Mouse (Mus musculus): Measurements from ENCODE around the gene Snrpd3. TPM values are rescaled to one million over a fixed set of nuclear protein-coding genes. Genes with fewer than 3 reads are reported as not detected.
"Not testable (repeated sequence)": the region's sequence is repeated elsewhere in the genome, so short reads cannot be mapped to it uniquely, and the experiment has no call there.

Gene Snrpd3
- polyA plus RNA-seq, 1 experiment from 2014 or later = 210 TPM

- no peak overlapping the region for H3K9ac ChIP-seq (replicated peaks; ENCODE audit: low read length)
- H3K4me2 ChIP-seq (ENCODE audit: low read depth, low read length) = no peak overlapping the region
- no peaks in the 10 kb centered on the region for H3K4me1 ChIP-seq (ENCODE audit: control insufficient read depth, insufficient read depth, low read length)
- no peaks in the 10 kb centered on the region for H3K27me3 ChIP-seq (ENCODE audit: control insufficient read depth, insufficient read depth, low read length)
- no peaks in the 10 kb centered on the region for H3K9me3 ChIP-seq (replicated peaks; ENCODE audit: control insufficient read depth, low read length)
- 79% methylated on average over 8 of the region's 8 CpGs for WGBS
- DNase-seq (ENCODE audit: low spot score) (no peak), ATAC-seq (replicated peaks; ENCODE audit: insufficient number of reproducible peaks, low FRiP score, low TSS enrichment, low read depth) (no peak)
- no peak overlapping the region for H3K27ac ChIP-seq (replicated peaks; ENCODE audit: low read depth, low read length)
- peaks cover 6% of the 10 kb centered on the region; the same call in 1 of the 2 replicates for H3K36me3 ChIP-seq (replicated peaks; ENCODE audit: control insufficient read depth, insufficient read depth, low read depth, low read length)
- H3K4me3 ChIP-seq (ENCODE audit: low read depth, low read length) = no peak overlapping the region
Observed at GRCm38 (mm10) chr10:75504234-75505129, 12.9 kb upstream of the Snrpd3 start.

DNA sequence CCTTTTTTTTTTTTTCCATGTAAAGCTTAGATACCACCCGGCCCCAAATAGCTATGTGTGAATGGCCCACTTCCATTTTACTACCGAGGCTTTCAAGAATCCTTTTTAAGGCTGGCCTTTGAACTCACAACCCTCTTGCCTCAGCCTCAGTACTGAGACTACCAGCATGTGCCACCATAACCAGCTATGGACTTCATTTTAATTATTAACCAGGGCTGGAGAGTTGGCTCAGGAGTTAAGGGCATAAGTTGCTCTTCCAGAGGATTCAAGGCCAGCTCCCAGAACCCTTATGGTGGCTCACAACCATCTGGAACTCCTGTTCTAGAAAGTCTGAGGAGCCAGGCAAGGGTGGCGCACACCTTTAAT lies 12.2 kb upstream of the Snrpd3 start:
- Histone ChIP-seq H3K4me1 (ENCODE audit: control insufficient read depth, insufficient read depth, low read length) (no peaks in the 10 kb centered on the region), H3K9ac (replicated peaks; ENCODE audit: low read length) (no peak overlapping the region), H3K27me3 (ENCODE audit: control insufficient read depth, insufficient read depth, low read length) (no peaks in the 10 kb centered on the region), H3K9me3 (replicated peaks; ENCODE audit: control insufficient read depth, low read length) (no peaks in the 10 kb centered on the region), H3K4me3 (ENCODE audit: low read depth, low read length) (no peak overlapping the region), H3K4me2 (ENCODE audit: low read depth, low read length) (no peak overlapping the region), H3K27ac (replicated peaks; ENCODE audit: low read depth, low read length) (no peak overlapping the region), H3K36me3 (replicated peaks; ENCODE audit: control insufficient read depth, insufficient read depth, low read depth, low read length) (peaks cover 7% of the 10 kb centered on the region)
- DNase-seq (ENCODE audit: low spot score) = no peak
- no peak for ATAC-seq (replicated peaks; ENCODE audit: insufficient number of reproducible peaks, low FRiP score, low TSS enrichment, low read depth)
- WGBS = 85% methylated on average over 3 of the region's 3 CpGs

DNA sequence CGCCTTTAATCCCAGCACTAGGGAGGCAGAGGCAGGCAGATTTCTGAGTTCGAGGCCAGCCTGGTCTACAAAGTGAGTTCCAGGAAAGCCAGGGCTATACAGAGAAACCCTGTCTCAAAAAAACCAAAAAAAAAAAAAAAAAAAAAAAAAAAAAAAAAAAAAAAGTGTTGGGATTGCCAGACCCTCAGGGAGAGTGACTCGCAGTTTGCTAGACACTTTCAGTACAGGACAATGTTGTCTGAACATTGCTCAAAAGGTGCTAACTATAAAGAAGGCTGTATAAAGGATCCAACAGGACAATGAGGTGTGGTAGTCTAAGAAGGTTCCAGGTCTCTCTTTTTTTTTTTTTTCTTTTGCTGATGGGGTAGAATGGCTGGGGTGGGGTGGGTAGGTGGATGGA lies 11.4 kb upstream of the Snrpd3 start:
- H3K27ac ChIP-seq (replicated peaks; ENCODE audit: low read depth, low read length); ATAC-seq (replicated peaks; ENCODE audit: insufficient number of reproducible peaks, low FRiP score, low TSS enrichment, low read depth); H3K27me3 ChIP-seq (ENCODE audit: control insufficient read depth, insufficient read depth, low read length); H3K4me3 ChIP-seq (ENCODE audit: low read depth, low read length); DNase-seq (ENCODE audit: low spot score); H3K4me1 ChIP-seq (ENCODE audit: control insufficient read depth, insufficient read depth, low read length); H3K36me3 ChIP-seq (replicated peaks; ENCODE audit: control insufficient read depth, insufficient read depth, low read depth, low read length); H3K9ac ChIP-seq (replicated peaks; ENCODE audit: low read length); H3K9me3 ChIP-seq (replicated peaks; ENCODE audit: control insufficient read depth, low read length); H3K4me2 ChIP-seq (ENCODE audit: low read depth, low read length): not testable (repeated sequence)
- WGBS = 97% methylated on average over 3 of the region's 3 CpGs

- ATAC-seq (replicated peaks; ENCODE audit: insufficient number of reproducible peaks, low FRiP score, low TSS enrichment, low read depth) (no peak), DNase-seq (ENCODE audit: low spot score) (no peak)
- 91% methylated on average over 7 of the region's 7 CpGs for WGBS
- Histone ChIP-seq H3K9ac (replicated peaks; ENCODE audit: low read length) (no peak overlapping the region), H3K27ac (replicated peaks; ENCODE audit: low read depth, low read length) (no peak overlapping the region), H3K36me3 (replicated peaks; ENCODE audit: control insufficient read depth, insufficient read depth, low read depth, low read length) (peaks cover 12% of the 10 kb centered on the region), H3K4me3 (ENCODE audit: low read depth, low read length) (no peak overlapping the region), H3K4me2 (ENCODE audit: low read depth, low read length) (no peak overlapping the region), H3K27me3 (ENCODE audit: control insufficient read depth, insufficient read depth, low read length) (no peaks in the 10 kb centered on the region), H3K9me3 (replicated peaks; ENCODE audit: control insufficient read depth, low read length) (no peaks in the 10 kb centered on the region), H3K4me1 (ENCODE audit: control insufficient read depth, insufficient read depth, low read length) (no peaks in the 10 kb centered on the region)
Observed at GRCm38 (mm10) chr10:75510446-75510845, 6.9 kb upstream of the Snrpd3 start.

DNA sequence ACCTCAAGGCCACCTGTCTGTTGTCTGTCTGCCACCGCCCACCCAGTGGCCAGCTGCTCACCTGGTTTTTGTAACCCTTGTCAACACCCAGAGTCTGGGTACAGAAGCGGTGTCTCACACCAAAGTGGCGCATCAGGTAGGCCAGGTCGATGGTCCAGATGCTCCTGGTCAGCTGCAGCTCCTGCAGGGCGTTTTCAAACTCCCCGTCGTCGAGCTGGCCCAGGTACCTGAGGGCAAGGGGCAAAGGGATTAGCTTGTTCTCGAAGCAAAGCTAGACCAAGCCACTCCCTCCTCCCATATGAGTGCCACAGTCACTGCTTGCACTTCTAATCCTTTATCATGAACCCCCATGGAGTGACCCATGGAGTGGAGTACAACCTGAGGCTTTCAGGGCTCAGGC lies 6.3 kb upstream of the Snrpd3 start:
- no peak overlapping the region for H3K27ac ChIP-seq (replicated peaks; ENCODE audit: low read depth, low read length)
- peaks cover 12% of the 10 kb centered on the region for H3K36me3 ChIP-seq (replicated peaks; ENCODE audit: control insufficient read depth, insufficient read depth, low read depth, low read length)
- 79% methylated on average over 9 of the region's 9 CpGs for WGBS
- DNase-seq (ENCODE audit: low spot score) (no peak), ATAC-seq (replicated peaks; ENCODE audit: insufficient number of reproducible peaks, low FRiP score, low TSS enrichment, low read depth) (no peak)
- no peak overlapping the region for H3K4me2 ChIP-seq (ENCODE audit: low read depth, low read length)
- H3K27me3 ChIP-seq (ENCODE audit: control insufficient read depth, insufficient read depth, low read length) = no peaks in the 10 kb centered on the region
- no peak overlapping the region for H3K4me3 ChIP-seq (ENCODE audit: low read depth, low read length)
- peaks cover 5% of the 10 kb centered on the region; the same call in 1 of the 2 replicates for H3K4me1 ChIP-seq (ENCODE audit: control insufficient read depth, insufficient read depth, low read length)
- H3K9me3 ChIP-seq (replicated peaks; ENCODE audit: control insufficient read depth, low read length) = no peaks in the 10 kb centered on the region
- no peak overlapping the region for H3K9ac ChIP-seq (replicated peaks; ENCODE audit: low read length)

DNA sequence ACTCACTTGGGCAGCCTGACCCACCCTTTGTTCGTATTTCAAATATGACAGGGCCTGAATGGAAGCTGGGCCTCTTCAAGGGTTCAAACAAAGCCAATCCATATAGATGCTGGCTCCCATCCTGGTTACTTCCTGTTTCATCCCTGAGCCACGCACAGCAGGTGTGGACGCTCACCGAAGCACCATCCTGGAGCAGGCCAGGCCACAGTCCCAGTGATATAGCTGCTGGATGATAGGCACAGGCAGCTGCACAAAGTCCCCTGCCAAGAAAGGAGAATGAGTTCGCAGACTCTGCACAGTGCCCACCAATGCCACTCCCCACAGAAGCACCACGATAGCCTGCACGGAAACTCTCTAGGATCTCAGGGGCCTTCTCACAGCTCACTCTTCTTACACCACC lies 5.5 kb upstream of the Snrpd3 start:
- 94% methylated on average over 7 of the region's 7 CpGs for WGBS
- no peak overlapping the region for H3K4me3 ChIP-seq (ENCODE audit: low read depth, low read length)
- H3K4me1 ChIP-seq (ENCODE audit: control insufficient read depth, insufficient read depth, low read length) = peaks cover 8% of the 10 kb centered on the region
- ATAC-seq (replicated peaks; ENCODE audit: insufficient number of reproducible peaks, low FRiP score, low TSS enrichment, low read depth) = no peak
- DNase-seq (ENCODE audit: low spot score) = no peak
- H3K36me3 ChIP-seq (replicated peaks; ENCODE audit: control insufficient read depth, insufficient read depth, low read depth, low read length) = peaks cover 12% of the 10 kb centered on the region
- no peak overlapping the region for H3K9ac ChIP-seq (replicated peaks; ENCODE audit: low read length)
- no peaks in the 10 kb centered on the region for H3K27me3 ChIP-seq (ENCODE audit: control insufficient read depth, insufficient read depth, low read length)
- H3K4me2 ChIP-seq (ENCODE audit: low read depth, low read length) = no peak overlapping the region
- no peaks in the 10 kb centered on the region for H3K9me3 ChIP-seq (replicated peaks; ENCODE audit: control insufficient read depth, low read length)
- no peak overlapping the region for H3K27ac ChIP-seq (replicated peaks; ENCODE audit: low read depth, low read length)

GRCm38 (mm10) chr10:75512796-75513195 lies 4.6 kb upstream of the Snrpd3 start:
- ATAC-seq (replicated peaks; ENCODE audit: insufficient number of reproducible peaks, low FRiP score, low TSS enrichment, low read depth) (no peak), DNase-seq (ENCODE audit: low spot score) (no peak)
- Histone ChIP-seq H3K4me2 (ENCODE audit: low read depth, low read length) (no peak overlapping the region), H3K9me3 (replicated peaks; ENCODE audit: control insufficient read depth, low read length) (no peaks in the 10 kb centered on the region), H3K4me1 (ENCODE audit: control insufficient read depth, insufficient read depth, low read length) (peaks cover 8% of the 10 kb centered on the region), H3K36me3 (replicated peaks; ENCODE audit: control insufficient read depth, insufficient read depth, low read depth, low read length) (peaks cover 12% of the 10 kb centered on the region), H3K4me3 (ENCODE audit: low read depth, low read length) (no peak overlapping the region), H3K9ac (replicated peaks; ENCODE audit: low read length) (no peak overlapping the region), H3K27me3 (ENCODE audit: control insufficient read depth, insufficient read depth, low read length) (no peaks in the 10 kb centered on the region), H3K27ac (replicated peaks; ENCODE audit: low read depth, low read length) (no peak overlapping the region)
- 89% methylated on average over 7 of the region's 7 CpGs for WGBS

DNA sequence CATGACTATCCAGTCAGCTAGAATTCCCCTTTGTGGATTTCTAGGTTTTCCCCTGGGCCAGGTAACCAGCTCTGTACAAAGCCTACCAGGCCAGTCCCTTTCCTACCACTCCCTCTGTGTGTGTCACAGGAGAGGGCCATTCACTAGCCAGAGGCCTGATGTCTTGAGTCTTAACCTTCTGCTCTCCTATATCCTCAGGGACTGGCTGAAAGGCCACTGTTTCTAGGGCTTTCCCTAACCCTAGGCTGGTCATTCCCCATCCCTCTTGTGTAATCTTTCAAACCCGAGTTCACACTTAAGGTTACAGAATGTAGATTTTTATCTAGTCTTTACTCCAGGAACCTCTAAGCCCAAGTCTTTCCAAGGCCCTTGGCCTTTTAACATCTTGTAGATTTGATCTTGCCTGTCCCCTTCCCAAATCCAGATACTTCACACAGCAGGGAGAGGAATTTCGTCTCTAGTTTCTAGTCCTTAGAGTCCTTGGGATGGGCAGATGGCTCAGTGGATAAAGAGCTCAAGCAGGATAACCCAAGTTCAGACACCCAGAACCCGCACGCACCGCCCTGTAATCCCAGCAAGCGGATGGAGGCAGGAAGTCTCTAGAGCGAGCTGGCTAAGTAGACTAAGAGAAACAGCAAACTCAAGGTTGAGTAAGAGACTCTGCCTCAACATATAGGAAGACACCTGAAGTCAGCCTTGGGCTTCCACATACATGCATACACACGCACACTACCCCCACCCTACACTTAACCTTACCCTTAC lies 3.9 kb upstream of the Snrpd3 start:
- DNase-seq (ENCODE audit: low spot score) = no peak
- Histone ChIP-seq H3K9me3 (replicated peaks; ENCODE audit: control insufficient read depth, low read length) (no peaks in the 10 kb centered on the region), H3K27me3 (ENCODE audit: control insufficient read depth, insufficient read depth, low read length) (no peaks in the 10 kb centered on the region), H3K9ac (replicated peaks; ENCODE audit: low read length) (no peak overlapping the region), H3K4me2 (ENCODE audit: low read depth, low read length) (no peak overlapping the region), H3K36me3 (replicated peaks; ENCODE audit: control insufficient read depth, insufficient read depth, low read depth, low read length) (peaks cover 10% of the 10 kb centered on the region), H3K27ac (replicated peaks; ENCODE audit: low read depth, low read length) (no peak overlapping the region), H3K4me1 (ENCODE audit: control insufficient read depth, insufficient read depth, low read length) (peaks cover 8% of the 10 kb centered on the region), H3K4me3 (ENCODE audit: low read depth, low read length) (no peak overlapping the region)
- WGBS = 92% methylated on average over 8 of the region's 8 CpGs
- no peak for ATAC-seq (replicated peaks; ENCODE audit: insufficient number of reproducible peaks, low FRiP score, low TSS enrichment, low read depth)

All from embryonic facial prominence, embryonic 11.5 days (tissue).